Mouse (Mus musculus) myocyte (in vitro differentiated cells): ENCODE results near the gene Teddm2. TPM values are rescaled to one million over a fixed set of nuclear protein-coding genes. Genes with fewer than 3 reads are reported as not detected.

Source experiments
- H3K27me3 ChIP-seq: one replicate; pipeline ENCODE4 v1.6.1; 2011; ENCODE audit not compliant: control insufficient read depth, insufficient read depth, insufficient read length
- H3K36me3 ChIP-seq: one replicate; pipeline ENCODE4 v1.6.1; 2011; ENCODE audit not compliant: control insufficient read depth, insufficient read depth
- H3K4me2 ChIP-seq: one replicate; pipeline ENCODE4 v1.6.1; 2011; ENCODE audit warnings: low read depth, control low read depth
- H3K4me3 ChIP-seq: one replicate; pipeline ENCODE4 v1.5.1; 2011; ENCODE audit warnings: mild to moderate bottlenecking, control low read depth, moderate library complexity
- H3K79me2 ChIP-seq: one replicate; pipeline ENCODE4 v1.6.1; 2011; ENCODE audit not compliant: control insufficient read depth, insufficient read depth
- H3ac ChIP-seq: one replicate; pipeline ENCODE4 v1.6.1; 2011; ENCODE audit not compliant: control insufficient read depth, insufficient read length
- CEBPB ChIP-seq: IDR thresholded peaks from 2 replicates; pipeline ENCODE4 v1.6.1; 2011; ENCODE audit warnings: mild to moderate bottlenecking, moderate library complexity; ENCODE audit not compliant: poor library complexity, insufficient read depth, severe bottlenecking
- E2F4 ChIP-seq: IDR thresholded peaks from one replicate; pipeline ENCODE4 v1.6.1; 2011; ENCODE audit warnings: mild to moderate bottlenecking, control low read depth, moderate library complexity; ENCODE audit not compliant: insufficient read depth
- MAX ChIP-seq: IDR thresholded peaks from one replicate; pipeline ENCODE4 v1.6.1; 2011; ENCODE audit warnings: low read depth, mild to moderate bottlenecking, control low read depth
- MYOD1 ChIP-seq, 3 experiments: IDR thresholded peaks; one replicate each; pipeline ENCODE4 v1.6.1; 2011; ENCODE audit warnings: control low read depth in 2 of 3, low read depth in 2 of 3, mild to moderate bottlenecking in 2 of 3, moderate library complexity in 1 of 3; ENCODE audit not compliant: insufficient read length in 2 of 3, control insufficient read depth in 1 of 3
- MYOG ChIP-seq, 3 experiments: IDR thresholded peaks; one replicate each; pipeline ENCODE4 v1.6.1; 2011; ENCODE audit warnings: control low read depth in 2 of 3, low read depth in 2 of 3, mild to moderate bottlenecking in 2 of 3; ENCODE audit not compliant: insufficient read length in 2 of 3, control insufficient read depth in 1 of 3, insufficient read depth in 1 of 3
- POLR2A ChIP-seq: IDR thresholded peaks from one replicate; pipeline ENCODE4 v1.6.1; 2011; ENCODE audit warnings: low read depth, mild to moderate bottlenecking, control low read depth, moderate library complexity; ENCODE audit not compliant: insufficient read length
- POLR2AphosphoS2 ChIP-seq: IDR thresholded peaks from one replicate; pipeline ENCODE4 v1.6.1; 2011; ENCODE audit warnings: low read depth, control low read depth; ENCODE audit not compliant: insufficient read length
- REST ChIP-seq: IDR thresholded peaks from one replicate; pipeline ENCODE4 v1.6.1; 2011; ENCODE audit warnings: mild to moderate bottlenecking, control low read depth, moderate library complexity; ENCODE audit not compliant: insufficient read depth, insufficient read length
- SRF ChIP-seq: IDR thresholded peaks from one replicate; pipeline ENCODE4 v1.6.1; 2011; ENCODE audit warnings: low read depth; ENCODE audit not compliant: control insufficient read depth, insufficient read length
- TCF12 ChIP-seq: IDR thresholded peaks from one replicate; pipeline ENCODE4 v1.6.1; 2011; ENCODE audit warnings: mild to moderate bottlenecking, control low read depth; ENCODE audit not compliant: poor library complexity, insufficient read depth, severe bottlenecking
- TCF3 ChIP-seq: IDR thresholded peaks from one replicate; pipeline ENCODE4 v1.6.1; 2011; ENCODE audit warnings: low read depth, control low read depth; ENCODE audit not compliant: insufficient read length
- USF1 ChIP-seq: IDR thresholded peaks from one replicate; pipeline ENCODE4 v1.6.1; 2011; ENCODE audit warnings: low read depth, mild to moderate bottlenecking, control low read depth, moderate library complexity
- polyA plus RNA-seq: library from polyadenylated mRNA; unstranded; fragments of >200 nt; fragmentation: generic; extraction: Trizol; gene quantifications from one replicate; pipeline ENCODE4 v1.2.1, GENCODE M21; 2012; ENCODE audit warnings: missing spikeins

Gene Teddm2
- polyA plus RNA-seq, 1 experiment = 0.20 TPM

DNA sequence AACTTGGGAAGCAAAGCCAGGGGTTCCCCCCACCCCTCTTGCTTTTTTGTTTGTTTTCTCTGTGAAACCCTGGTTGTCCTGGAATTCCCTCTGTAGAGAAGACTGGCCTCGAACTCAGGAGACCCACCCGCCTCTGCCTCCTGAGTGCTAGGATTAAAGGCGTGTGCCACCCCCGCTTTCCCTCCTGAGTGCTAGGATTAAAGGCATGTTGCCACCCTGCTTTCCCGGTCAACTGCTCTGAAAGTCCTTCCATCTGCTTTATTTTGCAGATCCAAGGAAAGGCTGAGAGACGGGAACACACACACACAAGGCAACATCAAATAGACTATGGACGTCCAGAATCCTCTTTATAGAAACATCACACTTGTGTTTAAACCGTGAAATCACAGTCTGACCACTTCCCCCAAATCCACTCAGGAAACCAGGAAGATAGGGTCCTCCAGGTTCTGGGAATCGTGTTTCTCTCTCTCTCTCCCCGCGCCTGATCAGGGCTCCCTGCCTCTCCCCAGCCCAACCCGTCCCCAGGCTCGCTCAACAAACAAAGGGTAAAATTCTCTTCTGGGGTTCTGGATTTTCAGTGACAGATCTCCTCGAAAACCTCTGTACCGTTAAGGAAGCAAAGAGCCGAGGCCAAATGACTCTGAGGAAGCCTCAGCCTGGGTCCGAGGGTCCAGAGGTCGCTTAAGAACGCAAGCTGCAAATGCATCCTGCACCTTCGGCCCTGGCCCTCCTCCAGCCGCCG lies 868 bp downstream of the Teddm2 start:
- peak overlapping the region; percentile 78 for H3K4me3 ChIP-seq
- peaks cover 7% of the 10 kb centered on the region for H3K79me2 ChIP-seq
- H3K27me3 ChIP-seq = no peaks in the 10 kb centered on the region
- H3K36me3 ChIP-seq = peaks cover 5% of the 10 kb centered on the region
- H3K4me2 ChIP-seq = peak overlapping the region; percentile 96
- TF ChIP-seq TCF12 (no peak), SRF (no peak), E2F4 (no peak)
- peak overlapping the region; percentile 5 for H3ac ChIP-seq

DNA sequence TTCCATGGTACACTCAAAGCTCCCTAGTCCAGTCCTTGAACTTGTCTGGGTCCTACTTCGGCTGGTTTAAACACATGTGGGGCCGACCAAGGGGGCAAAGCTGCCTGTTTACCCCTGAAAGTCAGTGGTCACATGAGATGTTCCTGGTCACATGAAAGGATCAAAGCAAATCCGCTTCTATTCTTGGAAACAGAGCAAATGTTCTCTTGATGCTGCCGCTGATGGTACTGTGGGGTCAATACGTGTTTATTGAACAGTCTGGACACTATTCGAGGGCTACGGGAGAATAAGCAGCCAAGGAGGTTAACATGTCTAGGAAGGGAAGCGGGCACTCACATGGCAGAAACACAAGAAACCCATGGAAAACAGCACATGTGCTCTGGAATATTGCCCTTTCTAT lies 2.8 kb downstream of the Teddm2 start:
- TF ChIP-seq POLR2AphosphoS2 = no peak
- TF ChIP-seq MAX = no peak
- no peak for TF ChIP-seq USF1
- no peak for TF ChIP-seq MYOG (IDR thresholded peaks at IDR 0.05; ENCODE audit: control insufficient read depth in 1 of 3, insufficient read depth in 1 of 3, insufficient read length in 2 of 3, low read depth in 2 of 3)
- no peak for TF ChIP-seq REST
- TF ChIP-seq MYOD1 (IDR thresholded peaks at IDR 0.05; ENCODE audit: control insufficient read depth in 1 of 3, insufficient read length in 2 of 3, low read depth in 2 of 3) = no peak
- no peak for TF ChIP-seq E2F4
- no peak for TF ChIP-seq TCF12
- no peak for TF ChIP-seq TCF3
- peaks cover 11% of the 10 kb centered on the region for H3K27me3 ChIP-seq
- no peak overlapping the region for H3ac ChIP-seq
- H3K36me3 ChIP-seq = no peaks in the 10 kb centered on the region
- peaks cover 7% of the 10 kb centered on the region for H3K79me2 ChIP-seq
- H3K4me3 ChIP-seq = no peak overlapping the region
- no peak overlapping the region for H3K4me2 ChIP-seq

DNA sequence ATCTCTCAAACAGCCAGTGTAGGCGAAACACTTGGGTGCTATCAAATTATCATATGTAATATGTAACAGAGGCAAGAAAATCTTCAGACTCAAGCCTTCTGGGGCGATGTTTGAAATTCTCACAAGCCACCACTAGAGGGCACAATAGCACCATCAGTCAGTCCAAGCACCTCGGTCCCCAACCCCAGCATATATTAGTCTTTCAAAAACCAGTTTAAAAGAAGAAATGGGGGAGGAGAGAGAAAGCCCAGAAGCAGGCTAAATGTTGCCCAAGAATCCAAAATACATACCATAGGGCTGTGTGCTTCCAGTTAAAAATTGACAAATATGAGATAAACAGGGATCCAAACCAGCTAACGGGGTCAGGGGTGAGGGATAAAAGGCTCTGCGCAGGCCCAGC lies 5.0 kb downstream of the Teddm2 start:
- Histone ChIP-seq H3K4me2 (no peak overlapping the region), H3ac (no peak overlapping the region), H3K4me3 (no peak overlapping the region), H3K79me2 (no peaks in the 10 kb centered on the region), H3K27me3 (peaks cover 11% of the 10 kb centered on the region), H3K36me3 (no peaks in the 10 kb centered on the region)
- no peak for TF ChIP-seq USF1
- no peak for TF ChIP-seq TCF12
- TF ChIP-seq REST = no peak
- no peak for TF ChIP-seq MYOD1 (IDR thresholded peaks at IDR 0.05; ENCODE audit: control insufficient read depth in 1 of 3, insufficient read length in 2 of 3, low read depth in 2 of 3)
- no peak for TF ChIP-seq SRF
- no peak for TF ChIP-seq POLR2A
- TF ChIP-seq CEBPB = no peak
- no peak for TF ChIP-seq POLR2AphosphoS2
- TF ChIP-seq E2F4 = no peak
- no peak for TF ChIP-seq TCF3
- TF ChIP-seq MYOG (IDR thresholded peaks at IDR 0.05; ENCODE audit: control insufficient read depth in 1 of 3, insufficient read depth in 1 of 3, insufficient read length in 2 of 3, low read depth in 2 of 3) = no peak
- TF ChIP-seq MAX = no peak

DNA sequence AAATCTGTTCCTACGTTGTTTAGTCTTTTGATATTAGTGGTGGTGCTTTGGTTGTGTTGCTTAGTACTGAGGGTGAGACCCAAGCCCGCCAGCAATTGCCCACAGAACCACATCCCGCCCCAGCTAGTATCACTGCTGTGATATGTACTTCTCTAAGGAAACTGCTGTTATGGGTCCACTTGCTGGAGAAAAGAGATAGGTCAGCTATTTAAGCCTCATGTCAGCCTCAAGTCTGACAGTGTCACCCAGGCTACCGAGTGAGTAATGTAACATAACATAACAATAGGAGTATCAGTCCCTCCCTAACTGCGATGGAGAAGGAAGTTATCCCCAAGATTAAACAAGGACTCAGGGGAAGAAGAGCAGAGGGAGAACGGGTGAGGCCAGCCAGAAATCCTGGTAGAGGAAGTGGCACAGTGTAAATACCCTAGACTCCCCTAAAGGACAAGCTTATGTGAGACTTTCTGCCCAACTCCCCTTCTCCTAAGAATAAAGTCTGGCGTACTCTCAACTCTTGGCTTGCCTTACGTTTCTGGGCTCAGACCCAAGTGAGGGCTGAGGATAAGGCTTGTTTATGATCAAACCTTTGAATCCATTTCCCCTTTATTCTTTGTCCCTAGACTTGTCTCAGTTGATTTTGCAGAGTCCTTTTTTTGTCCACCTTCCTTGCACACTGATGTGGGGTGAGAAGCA lies 5.7 kb downstream of the Teddm2 start:
- no peak for TF ChIP-seq POLR2AphosphoS2
- no peak for TF ChIP-seq REST
- no peak for TF ChIP-seq USF1
- no peak for TF ChIP-seq CEBPB
- TF ChIP-seq E2F4 = no peak
- no peak for TF ChIP-seq SRF
- no peak for TF ChIP-seq POLR2A
- no peak for TF ChIP-seq MYOD1 (IDR thresholded peaks at IDR 0.05; ENCODE audit: control insufficient read depth in 1 of 3, insufficient read length in 2 of 3, low read depth in 2 of 3)
- TF ChIP-seq MYOG (IDR thresholded peaks at IDR 0.05; ENCODE audit: control insufficient read depth in 1 of 3, insufficient read depth in 1 of 3, insufficient read length in 2 of 3, low read depth in 2 of 3) = no peak
- TF ChIP-seq MAX = no peak
- TF ChIP-seq TCF12 = no peak
- no peak for TF ChIP-seq TCF3
- no peak overlapping the region for H3K4me2 ChIP-seq
- no peaks in the 10 kb centered on the region for H3K36me3 ChIP-seq
- no peaks in the 10 kb centered on the region for H3K79me2 ChIP-seq
- peaks cover 11% of the 10 kb centered on the region for H3K27me3 ChIP-seq
- no peak overlapping the region for H3ac ChIP-seq
- H3K4me3 ChIP-seq = no peak overlapping the region

DNA sequence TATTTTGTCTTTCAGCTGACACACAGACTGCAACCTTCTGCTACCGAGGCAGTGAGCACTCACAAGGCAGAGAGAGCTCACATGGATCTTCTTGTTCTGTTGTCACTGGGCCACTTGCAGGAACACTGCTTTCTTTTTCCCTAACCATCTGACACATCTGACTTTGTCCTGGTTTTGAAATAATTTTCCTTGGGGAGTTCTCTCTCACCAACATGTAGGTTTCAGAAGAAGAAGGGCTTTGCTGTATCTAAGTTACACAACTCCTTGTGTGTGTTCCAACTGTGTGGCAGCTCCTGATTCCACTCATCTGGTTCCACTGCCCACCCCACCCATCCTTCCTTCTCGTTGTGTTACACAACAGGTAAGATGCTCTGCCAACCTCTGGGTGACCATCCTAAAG lies 6.3 kb downstream of the Teddm2 start:
- H3K79me2 ChIP-seq = no peaks in the 10 kb centered on the region
- H3K27me3 ChIP-seq = peaks cover 11% of the 10 kb centered on the region
- TF ChIP-seq E2F4 = no peak
- TF ChIP-seq POLR2A = no peak
- no peak for TF ChIP-seq MAX
- TF ChIP-seq TCF12 = no peak
- no peak for TF ChIP-seq TCF3
- no peak for TF ChIP-seq SRF
- TF ChIP-seq MYOG (IDR thresholded peaks at IDR 0.05; ENCODE audit: control insufficient read depth in 1 of 3, insufficient read depth in 1 of 3, insufficient read length in 2 of 3, low read depth in 2 of 3) = no peak
- TF ChIP-seq MYOD1 (IDR thresholded peaks at IDR 0.05; ENCODE audit: control insufficient read depth in 1 of 3, insufficient read length in 2 of 3, low read depth in 2 of 3) = no peak
- TF ChIP-seq CEBPB = no peak
- TF ChIP-seq USF1 = no peak
- TF ChIP-seq REST = no peak
- TF ChIP-seq POLR2AphosphoS2 = no peak
- H3K36me3 ChIP-seq = no peaks in the 10 kb centered on the region
- no peak overlapping the region for H3K4me3 ChIP-seq
- H3K4me2 ChIP-seq = no peak overlapping the region
- no peak overlapping the region for H3ac ChIP-seq
